Mouse (Mus musculus) forebrain, embryonic 12.5 days (tissue): ENCODE measurements around the gene Mex3d. TPM values are rescaled to one million over a fixed set of nuclear protein-coding genes. Genes with fewer than 3 reads are reported as not detected.
A peak's percentile ranks its signal among the peaks of the same experiment; 100 is the strongest.

Experiments
- ATAC-seq: fragments of 200-750 bp; cut with Nextera tagmentation; 2 replicates; pipeline ENCODE4 v1.8.0; 2017; ENCODE audit warnings: moderate TSS enrichment; ENCODE audit not compliant: low FRiP score
- H3K27ac ChIP-seq: fragments of 300-500 bp; sonication (generic); 2 replicates; pipeline ENCODE4 v1.5.1; 2016; ENCODE audit warnings: mild to moderate bottlenecking
- H3K27me3 ChIP-seq: fragments of 300-500 bp; sonication (generic); 2 replicates; pipeline ENCODE4 v1.6.1; 2016; ENCODE audit warnings: mild to moderate bottlenecking
- H3K36me3 ChIP-seq: fragments of 300-500 bp; sonication (generic); replicated peaks from 2 replicates; pipeline ENCODE4 v1.6.1; 2016; ENCODE audit warnings: mild to moderate bottlenecking
- H3K4me1 ChIP-seq: fragments of 300-500 bp; sonication (generic); 2 replicates; pipeline ENCODE4 v1.6.1; 2016
- H3K4me2 ChIP-seq: fragments of 300-500 bp; sonication (generic); 2 replicates; pipeline ENCODE4 v1.6.1; 2016; ENCODE audit warnings: mild to moderate bottlenecking, moderate library complexity
- H3K4me3 ChIP-seq: fragments of 300-500 bp; sonication (generic); replicated peaks from 2 replicates; pipeline ENCODE4 v1.5.1; 2016; ENCODE audit warnings: mild to moderate bottlenecking
- H3K9ac ChIP-seq: fragments of 300-500 bp; sonication (generic); 2 replicates; pipeline ENCODE4 v1.6.1; 2016; ENCODE audit warnings: mild to moderate bottlenecking
- H3K9me3 ChIP-seq: fragments of 300-500 bp; sonication (generic); 2 replicates; pipeline ENCODE4 v1.6.1; 2016
- WGBS: fragments of 180-500 bp; shearing (Covaris S2); methylation state at CpG from one replicate; pipeline ENCODE4 v1.1.7; 2016; 5-methylcytosine and 5-hydroxymethylcytosine counted together
- polyA plus RNA-seq: library from polyadenylated mRNA; unstranded; fragments of >200 nt; fragmentation: Nextera tagmentation; extraction: Ambion mirVana; gene quantifications from 2 replicates; pipeline ENCODE4 v1.2.1, GENCODE M21; 2016

Mex3d gene
- polyA plus RNA-seq, 1 experiment from 2014 or later = 21.3 TPM

DNA sequence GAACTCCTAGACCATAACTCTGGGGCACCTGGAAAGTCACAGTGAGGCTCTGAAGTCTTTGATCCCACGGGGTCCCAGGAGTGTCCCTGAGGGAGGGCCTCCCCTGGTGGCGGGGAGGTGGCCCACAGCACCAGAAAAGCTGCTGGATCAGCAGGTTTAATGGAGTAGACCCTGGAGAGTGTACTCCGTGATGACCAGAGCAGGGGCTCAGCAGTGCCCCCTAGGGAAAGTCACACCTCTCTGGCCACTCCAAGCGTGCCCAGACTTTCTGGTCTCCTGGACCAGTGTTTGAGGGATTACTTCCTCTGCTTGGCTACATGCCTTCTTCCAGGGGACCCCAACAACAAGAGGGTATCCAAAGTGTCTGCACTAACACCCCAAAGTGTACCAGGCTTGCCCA, 4.0 kb downstream of the Mex3d start:
- Histone ChIP-seq H3K9ac (peak overlapping the region; percentile 100), H3K4me3 (peak overlapping the region; percentile 98), H3K27ac (peak overlapping the region; percentile 31; the same call in 1 of the 2 replicates), H3K9me3 (no peaks in the 10 kb centered on the region), H3K36me3 (peaks cover 56% of the 10 kb centered on the region), H3K4me1 (peaks cover 40% of the 10 kb centered on the region), H3K4me2 (peak overlapping the region; percentile 91), H3K27me3 (no peaks in the 10 kb centered on the region)
- WGBS = 60% methylated on average over 4 of the region's 4 CpGs
- ATAC-seq = no peak

DNA sequence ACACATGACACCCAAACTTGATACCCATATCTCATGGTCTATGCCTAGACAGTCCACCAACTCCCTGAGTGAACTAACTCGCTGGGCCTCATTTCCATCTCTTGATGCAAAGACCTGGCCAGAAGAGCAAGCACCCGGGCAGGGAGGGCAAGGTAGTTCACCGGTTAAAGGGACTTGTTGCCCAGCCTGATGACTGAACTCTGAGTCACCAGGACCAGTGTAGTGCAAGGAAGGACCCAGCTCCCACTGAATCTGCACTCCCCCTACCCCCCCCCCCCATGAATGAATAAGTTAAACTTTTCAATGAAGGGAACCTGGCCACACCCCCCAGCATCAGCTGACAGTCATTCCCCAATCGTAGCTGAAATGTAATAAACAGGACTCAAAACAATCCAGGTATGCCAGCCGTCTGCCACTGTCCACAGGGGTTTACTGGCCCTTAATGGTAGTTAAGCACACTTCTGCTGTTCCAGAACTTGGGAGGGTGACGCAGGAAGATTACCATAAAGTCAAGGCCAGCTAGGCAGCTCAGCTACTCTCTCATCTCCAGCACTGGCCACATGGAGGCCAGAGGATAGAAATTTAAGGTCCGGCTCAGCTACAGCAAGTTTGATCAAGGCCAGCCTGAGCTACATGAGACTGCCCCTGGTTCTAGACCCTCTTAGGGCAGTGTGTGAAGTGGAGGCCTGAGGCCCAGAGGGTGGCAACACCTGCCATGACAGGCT, 4.7 kb downstream of the Mex3d start:
- no peak for ATAC-seq
- no peaks in the 10 kb centered on the region for H3K9me3 ChIP-seq
- WGBS = 90% methylated on average over 7 of the region's 7 CpGs
- no peaks in the 10 kb centered on the region for H3K27me3 ChIP-seq
- no peak overlapping the region for H3K4me3 ChIP-seq
- H3K27ac ChIP-seq = no peak overlapping the region
- no peak overlapping the region for H3K9ac ChIP-seq
- H3K36me3 ChIP-seq = peaks cover 56% of the 10 kb centered on the region
- peak overlapping the region; percentile 91 for H3K4me2 ChIP-seq
- peaks cover 33% of the 10 kb centered on the region for H3K4me1 ChIP-seq

DNA sequence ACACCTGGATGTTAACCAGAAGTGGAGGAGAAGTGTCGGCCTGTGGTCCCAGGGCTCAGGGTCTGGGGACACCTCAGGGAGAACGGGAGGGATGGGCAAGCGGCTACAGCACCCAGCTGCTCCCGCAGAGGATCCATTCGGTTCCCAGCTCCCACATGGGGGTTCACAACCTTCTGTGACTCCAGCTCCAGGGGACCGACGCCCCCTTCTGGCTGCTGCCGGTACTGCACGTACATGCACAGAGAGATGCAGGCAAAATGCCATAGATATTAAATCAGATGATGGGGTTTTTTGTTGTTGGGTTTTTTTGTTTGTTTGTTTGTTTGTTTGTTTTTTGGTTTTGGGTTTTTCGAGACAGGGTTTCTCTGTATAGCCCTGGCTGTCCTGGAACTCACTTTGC, 9.7 kb downstream of the Mex3d start:
- ATAC-seq = no peak
- peaks cover 34% of the 10 kb centered on the region for H3K36me3 ChIP-seq
- no peak overlapping the region for H3K4me2 ChIP-seq
- 48% methylated on average over 10 of the region's 10 CpGs for WGBS
- H3K4me1 ChIP-seq = peaks cover 7% of the 10 kb centered on the region; the same call in 1 of the 2 replicates
- H3K27ac ChIP-seq = no peak overlapping the region
- no peaks in the 10 kb centered on the region for H3K9me3 ChIP-seq
- H3K27me3 ChIP-seq = peaks cover 2% of the 10 kb centered on the region
- no peak overlapping the region for H3K9ac ChIP-seq
- no peak overlapping the region for H3K4me3 ChIP-seq

DNA sequence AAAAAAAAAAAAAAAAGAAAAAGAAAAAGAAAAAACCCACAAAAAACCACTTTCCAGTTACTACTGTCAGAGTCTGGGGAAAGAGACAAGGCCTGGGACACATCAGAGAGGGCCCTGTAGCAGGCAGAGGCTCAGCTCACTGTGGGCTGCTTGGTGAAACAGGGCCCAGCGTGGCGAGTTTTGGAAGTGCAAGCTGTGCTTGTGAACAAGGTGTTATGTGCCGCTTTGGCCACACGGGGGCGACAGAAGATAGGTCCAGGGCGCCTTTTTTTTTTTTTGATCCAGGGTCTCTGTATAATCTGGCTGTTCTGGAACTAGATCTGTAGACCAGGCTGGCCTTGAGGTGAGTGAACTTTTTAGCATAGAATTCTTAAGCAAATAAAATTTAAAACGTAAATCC, 11.3 kb downstream of the Mex3d start:
- peaks cover 9% of the 10 kb centered on the region for H3K27me3 ChIP-seq
- no peak overlapping the region for H3K4me3 ChIP-seq
- ATAC-seq = no peak; the same call in 1 of the 2 replicates
- H3K27ac ChIP-seq = no peak overlapping the region
- no peak overlapping the region for H3K4me2 ChIP-seq
- no peaks in the 10 kb centered on the region for H3K9me3 ChIP-seq
- peaks cover 17% of the 10 kb centered on the region for H3K4me1 ChIP-seq
- WGBS = 1% methylated on average over 7 of the region's 7 CpGs
- no peak overlapping the region for H3K9ac ChIP-seq
- H3K36me3 ChIP-seq = peaks cover 19% of the 10 kb centered on the region

DNA sequence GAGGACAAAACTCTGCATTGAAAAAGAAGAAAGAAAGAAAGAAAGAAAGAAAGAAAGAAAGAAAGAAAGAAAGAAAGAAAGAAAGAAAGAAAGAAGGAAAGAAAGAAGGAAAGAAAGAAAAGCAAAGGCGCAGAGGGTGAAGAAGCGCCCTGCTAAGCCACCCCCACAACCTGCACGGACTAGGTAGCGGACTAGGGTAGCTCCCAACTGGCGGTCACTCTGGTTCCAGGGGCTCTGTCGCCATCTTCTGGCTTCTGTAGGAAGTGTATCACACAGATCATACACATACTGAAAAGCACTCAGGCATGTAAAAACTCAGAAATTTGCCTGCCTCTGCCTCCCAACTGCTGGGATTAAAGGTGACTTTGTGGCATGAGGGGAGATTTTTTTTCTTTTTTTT, 13.4 kb downstream of the Mex3d start:
- no peak overlapping the region for H3K27ac ChIP-seq
- H3K4me3 ChIP-seq = no peak overlapping the region
- no peak overlapping the region for H3K4me2 ChIP-seq
- WGBS = 16% methylated on average over 6 of the region's 6 CpGs
- ATAC-seq = no peak
- H3K36me3 ChIP-seq = 0 out of 2 replicates have a peak, but pooled peaks cover under 1% of the 10 kb centered on the region
- H3K27me3 ChIP-seq = peaks cover 12% of the 10 kb centered on the region
- H3K9me3 ChIP-seq = no peaks in the 10 kb centered on the region
- no peak overlapping the region for H3K9ac ChIP-seq
- H3K4me1 ChIP-seq = peaks cover 14% of the 10 kb centered on the region

DNA sequence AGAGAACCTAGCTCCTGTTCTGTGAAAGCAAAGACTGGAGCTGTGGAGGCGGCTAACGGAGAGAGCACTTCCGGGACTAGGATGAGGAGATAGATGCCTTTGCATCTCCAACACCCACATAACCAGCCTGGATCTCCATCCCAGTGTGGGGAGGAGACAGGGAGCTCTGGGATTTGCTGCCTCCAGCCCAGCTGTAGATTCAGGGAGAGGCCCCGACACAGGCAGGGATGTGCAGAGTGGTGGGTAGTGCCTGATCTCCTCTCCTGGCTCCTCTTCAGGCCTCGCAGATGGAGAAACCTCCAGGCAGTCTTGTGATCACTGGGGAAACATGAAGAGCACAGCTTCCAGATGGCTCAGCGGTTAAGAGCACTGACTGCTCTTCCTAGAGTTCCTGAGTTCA, 14.8 kb downstream of the Mex3d start:
- peaks cover 16% of the 10 kb centered on the region for H3K27me3 ChIP-seq
- no peaks in the 10 kb centered on the region for H3K36me3 ChIP-seq
- H3K9me3 ChIP-seq = 0 out of 2 replicates have a peak, but pooled peaks cover 5% of the 10 kb centered on the region
- 81% methylated on average over 6 of the region's 6 CpGs for WGBS
- no peak overlapping the region for H3K4me3 ChIP-seq
- no peak for ATAC-seq
- H3K9ac ChIP-seq = no peak overlapping the region
- no peak overlapping the region for H3K4me2 ChIP-seq
- H3K4me1 ChIP-seq = peaks cover 14% of the 10 kb centered on the region
- no peak overlapping the region for H3K27ac ChIP-seq

DNA sequence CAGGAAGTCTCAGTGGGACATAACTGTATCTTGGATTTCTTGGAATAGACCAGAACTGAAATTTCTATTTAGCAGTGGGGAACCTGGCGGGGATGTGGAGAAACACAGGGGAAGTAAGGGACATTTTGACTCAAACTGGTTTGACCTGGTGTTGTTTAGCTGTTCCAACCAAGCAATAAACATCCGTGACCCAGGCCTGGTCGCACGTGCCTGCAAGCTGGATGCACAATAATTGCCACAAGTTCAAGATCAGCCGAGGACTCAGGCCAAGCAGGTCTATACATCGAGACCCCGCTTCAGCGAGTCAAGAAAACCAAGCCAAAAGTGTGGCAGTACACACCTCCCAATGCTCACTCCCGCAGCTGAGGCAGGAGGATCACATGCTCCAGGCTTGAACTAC, 15.5 kb downstream of the Mex3d start:
- Histone ChIP-seq H3K27me3 (peaks cover 24% of the 10 kb centered on the region), H3K4me2 (peak overlapping the region; percentile 32), H3K9ac (peak overlapping the region; percentile 40; the same call in 1 of the 2 replicates), H3K9me3 (0 out of 2 replicates have a peak, but pooled peaks cover 5% of the 10 kb centered on the region), H3K27ac (peak overlapping the region; percentile 27; the same call in 1 of the 2 replicates), H3K36me3 (no peaks in the 10 kb centered on the region), H3K4me1 (peaks cover 14% of the 10 kb centered on the region), H3K4me3 (peak overlapping the region; percentile 14; the same call in 1 of the 2 replicates)
- no peak for ATAC-seq
- WGBS = 53% methylated on average over 9 of the region's 9 CpGs

DNA sequence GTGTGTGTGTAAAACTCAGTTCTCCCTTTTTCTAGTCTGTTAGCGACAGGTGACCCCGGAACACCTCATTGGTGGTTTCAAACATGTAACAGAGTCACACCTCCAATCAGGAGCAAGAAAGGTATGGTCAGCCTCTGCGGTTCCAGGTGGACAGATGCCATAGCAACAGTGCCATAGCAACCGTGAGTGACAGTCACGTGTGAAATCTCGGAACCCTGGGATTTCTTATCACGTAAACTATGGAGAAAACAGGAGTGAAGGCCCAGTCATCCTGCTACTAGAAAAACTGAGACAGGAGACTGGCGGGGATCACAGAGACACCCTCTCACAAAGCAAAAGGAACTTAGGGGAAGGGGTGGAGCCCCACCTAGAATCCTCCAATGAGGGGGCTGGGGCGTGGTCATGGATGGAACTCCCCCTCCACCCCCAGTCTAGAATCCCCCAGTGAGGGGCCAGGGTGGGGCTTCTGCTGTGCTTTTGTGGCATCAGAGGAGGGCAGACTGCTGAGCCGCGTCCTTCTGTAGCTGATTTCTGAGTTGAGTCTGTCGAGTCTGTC, 16.0 kb downstream of the Mex3d start:
- WGBS = 3% methylated on average over 11 of the region's 12 CpGs
- Histone ChIP-seq H3K4me1 (peaks cover 14% of the 10 kb centered on the region), H3K27me3 (peaks cover 29% of the 10 kb centered on the region), H3K4me3 (peak overlapping the region; percentile 14), H3K9ac (peak overlapping the region; percentile 40; the same call in 1 of the 2 replicates), H3K36me3 (no peaks in the 10 kb centered on the region), H3K9me3 (0 out of 2 replicates have a peak, but pooled peaks cover 5% of the 10 kb centered on the region), H3K27ac (peak overlapping the region; percentile 27; the same call in 1 of the 2 replicates), H3K4me2 (peak overlapping the region; percentile 32)
- ATAC-seq = peak; percentile 78

DNA sequence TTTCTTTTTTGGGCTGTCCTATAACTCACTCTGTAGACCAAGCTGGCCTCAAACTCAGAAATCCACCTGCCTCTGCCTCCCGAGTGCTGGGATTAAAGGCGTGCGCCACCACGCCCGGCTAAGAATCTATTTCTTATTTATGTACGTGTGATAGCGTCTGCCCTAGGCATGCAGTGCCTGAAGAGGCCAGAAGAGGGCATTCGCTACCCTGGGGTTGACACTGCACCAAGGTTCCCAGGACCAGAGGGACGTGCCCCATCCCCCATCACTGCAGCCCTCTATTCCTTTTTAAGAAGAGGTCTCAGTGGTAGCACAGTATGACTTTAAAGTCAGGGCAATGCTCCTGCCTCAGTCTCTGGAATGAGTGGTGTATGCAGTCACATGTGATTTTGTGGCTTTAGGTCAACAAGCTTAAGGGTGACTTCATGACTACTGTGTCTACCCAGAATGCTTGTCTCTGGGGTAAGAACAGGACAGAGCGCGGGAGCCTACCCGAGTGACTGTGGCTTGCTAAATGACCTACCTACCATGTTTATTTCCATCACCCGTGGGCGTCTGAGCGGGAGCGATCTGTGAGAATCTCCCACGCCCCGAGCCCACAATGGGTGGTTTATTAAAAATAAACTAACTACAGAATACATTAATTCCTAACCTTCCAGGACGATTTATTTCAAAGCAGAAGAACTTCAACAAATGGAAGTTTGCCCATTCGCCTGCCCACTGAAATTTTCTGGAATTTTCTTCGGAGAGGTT, 17.3 kb downstream of the Mex3d start:
- Histone ChIP-seq H3K4me2 (no peak overlapping the region), H3K27ac (no peak overlapping the region), H3K4me3 (no peak overlapping the region), H3K9ac (no peak overlapping the region), H3K4me1 (peaks cover 14% of the 10 kb centered on the region), H3K27me3 (peaks cover 30% of the 10 kb centered on the region), H3K9me3 (0 out of 2 replicates have a peak, but pooled peaks cover 5% of the 10 kb centered on the region), H3K36me3 (no peaks in the 10 kb centered on the region)
- no peak for ATAC-seq
- 84% methylated on average over 21 of the region's 21 CpGs for WGBS

DNA sequence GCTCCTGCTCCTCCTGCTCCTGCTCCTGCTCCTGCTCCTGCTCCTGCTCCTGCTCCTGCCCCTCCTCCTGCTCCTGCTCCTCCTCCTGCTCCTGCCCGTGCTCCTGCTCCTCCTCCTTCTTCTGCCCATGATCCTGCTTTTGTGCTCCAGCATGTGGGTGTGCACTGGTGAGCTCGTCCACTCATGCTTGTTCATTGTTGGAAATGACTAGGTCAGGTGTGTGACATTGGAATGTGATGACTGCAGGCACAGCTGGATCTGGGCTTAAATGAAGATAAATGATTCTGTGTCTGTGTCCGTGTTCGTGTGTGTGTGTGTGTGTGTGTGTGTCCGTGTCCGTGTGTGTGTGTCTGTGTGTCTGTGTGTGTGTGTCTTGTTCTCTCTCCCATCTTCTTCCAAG, 19.1 kb downstream of the Mex3d start:
- H3K27ac ChIP-seq = no peak overlapping the region
- H3K4me1 ChIP-seq = peaks cover 21% of the 10 kb centered on the region
- ATAC-seq = no peak
- peaks cover 47% of the 10 kb centered on the region for H3K27me3 ChIP-seq
- H3K4me2 ChIP-seq = no peak overlapping the region
- H3K9ac ChIP-seq = no peak overlapping the region; the same call in 1 of the 2 replicates
- 0 out of 2 replicates have a peak, but pooled peaks cover 5% of the 10 kb centered on the region for H3K9me3 ChIP-seq
- H3K4me3 ChIP-seq = no peak overlapping the region
- H3K36me3 ChIP-seq = no peaks in the 10 kb centered on the region
- WGBS = 92% methylated on average over 6 of the region's 6 CpGs

DNA sequence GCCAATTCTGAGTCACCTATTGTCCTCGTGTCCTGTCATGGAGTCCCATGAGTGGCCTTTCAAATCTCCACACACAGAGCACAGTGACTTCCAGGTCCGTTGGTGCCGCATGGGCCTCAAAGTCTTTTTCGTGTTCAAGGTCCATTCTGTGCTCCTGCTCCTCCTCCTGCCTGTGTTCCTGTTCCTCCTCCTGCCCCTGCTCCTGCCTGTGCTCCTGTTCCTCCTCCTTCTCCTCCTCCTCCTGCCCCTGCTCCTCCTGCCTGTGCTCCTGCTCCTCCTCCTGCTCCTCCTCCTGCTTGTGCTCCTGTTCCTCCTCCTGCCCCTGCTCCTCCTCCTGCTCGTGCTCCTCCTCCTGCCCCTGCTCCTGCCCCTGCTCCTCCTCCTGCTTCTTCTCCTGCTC, 19.5 kb downstream of the Mex3d start:
- Histone ChIP-seq H3K9me3 (0 out of 2 replicates have a peak, but pooled peaks cover 5% of the 10 kb centered on the region), H3K27me3 (peaks cover 49% of the 10 kb centered on the region), H3K4me3 (no peak overlapping the region), H3K4me2 (no peak overlapping the region), H3K9ac (no peak overlapping the region), H3K27ac (no peak overlapping the region), H3K36me3 (no peaks in the 10 kb centered on the region), H3K4me1 (peaks cover 21% of the 10 kb centered on the region)
- WGBS = 64% methylated on average over 5 of the region's 5 CpGs
- ATAC-seq = no peak

DNA sequence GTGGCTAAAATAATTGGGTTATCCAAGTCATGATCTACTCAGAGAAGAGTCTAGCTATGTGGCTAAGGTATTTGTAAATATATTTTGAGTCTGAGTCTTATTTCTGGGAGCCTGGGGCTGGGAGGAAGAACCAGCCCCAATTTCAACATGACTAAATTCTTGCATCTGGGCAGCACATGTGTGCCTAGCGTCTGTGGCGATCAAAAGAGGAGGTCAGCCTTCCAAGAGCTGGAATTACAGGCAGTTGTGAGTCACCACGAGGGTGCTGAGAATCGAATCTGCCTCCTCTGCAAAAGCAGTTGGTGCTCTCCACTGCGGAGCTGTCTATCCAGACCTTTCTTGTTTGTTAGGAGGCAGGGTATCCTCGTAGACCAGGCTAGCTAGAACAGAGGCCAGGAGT, 21.7 kb downstream of the Mex3d start:
- Histone ChIP-seq H3K9ac (no peak overlapping the region), H3K4me2 (no peak overlapping the region), H3K4me1 (peaks cover 7% of the 10 kb centered on the region), H3K36me3 (no peaks in the 10 kb centered on the region), H3K4me3 (no peak overlapping the region), H3K27ac (no peak overlapping the region), H3K9me3 (0 out of 2 replicates have a peak, but pooled peaks cover 8% of the 10 kb centered on the region), H3K27me3 (peaks cover 49% of the 10 kb centered on the region)
- 70% methylated on average over 6 of the region's 6 CpGs for WGBS
- no peak for ATAC-seq
